Mouse (Mus musculus) heart, postnatal 0 days (tissue): ENCODE measurements at regions not wholly inside any gene's neighbourhood (a gene's known extent, or its start where the extent isn't known, plus 50 kb on each side); places are given as distances from the start of the nearest gene placed in this dataset.

Experiments used
- CTCF ChIP-seq: IDR thresholded peaks from 2 replicates; pipeline ENCODE4 v1.5.1; 2016; ENCODE audit warnings: antibody characterized with exemption, control low read depth, low read depth
- EP300 ChIP-seq: IDR thresholded peaks from 2 replicates; pipeline ENCODE4 v1.6.1; 2016; ENCODE audit warnings: antibody characterized with exemption, low read depth

- no peak for TF ChIP-seq CTCF
- no peak for TF ChIP-seq EP300
Observed at GRCm38 (mm10) chr4:53218291-53218640, 58.6 kb upstream of the Abca1 start.
